Mouse (Mus musculus) embryonic fibroblast, embryonic 13.5 days (primary cell): ENCODE data around the gene Gnptg.

Experiments used
- CTCF ChIP-seq: IDR thresholded peaks from 2 replicates; pipeline ENCODE4 v1.5.1; 2011; ENCODE audit warnings: mild to moderate bottlenecking, control low read depth, low read length, moderate library complexity, borderline replicate concordance; ENCODE audit not compliant: insufficient read depth
- POLR2A ChIP-seq: IDR thresholded peaks from 2 replicates; pipeline ENCODE4 v1.6.1; 2011; ENCODE audit warnings: low read depth, mild to moderate bottlenecking, control low read depth, low read length, moderate library complexity

- no peak for TF ChIP-seq CTCF
- TF ChIP-seq POLR2A, result peak; percentile 97
Measured at GRCm38 (mm10) chr17:25184129-25184691, 55.7 kb downstream of the Gnptg start, which contains the start of gene BC003965.
